Mouse (Mus musculus) brain, embryonic 14.5 days (tissue): Measurements from ENCODE around the gene Olfr338. TPM values are rescaled to one million over a fixed set of nuclear protein-coding genes. Genes with fewer than 3 reads are reported as not detected.
"Not testable (repeated sequence)": the region's sequence is repeated elsewhere in the genome, so short reads cannot be mapped to it uniquely, and the experiment has no call there.

ENCODE experiments used
- DNase-seq: peaks from one replicate; pipeline ENCODE4 v3.0.0-alpha.2; 2011; ENCODE audit warnings: low read depth
- CTCF ChIP-seq: fragments of 200-500 bp; IDR thresholded peaks from 2 replicates; pipeline ENCODE4 v1.5.1; 2012; ENCODE audit warnings: inconsistent platforms, mild to moderate bottlenecking, moderate library complexity, borderline replicate concordance; ENCODE audit not compliant: insufficient read depth, insufficient read length; ENCODE audit errors: extremely low read depth
- POLR2A ChIP-seq: fragments of 200-500 bp; IDR thresholded peaks from 2 replicates; pipeline ENCODE4 v1.6.1; 2012; ENCODE audit warnings: mild to moderate bottlenecking, inconsistent platforms, borderline replicate concordance; ENCODE audit not compliant: poor library complexity, insufficient read depth, insufficient read length, severe bottlenecking; ENCODE audit errors: extremely low read depth
- polyA plus RNA-seq: library from polyadenylated mRNA; depleted of rRNA; stranded (reverse); fragments of >200 nt; gene quantifications from 2 replicates; pipeline ENCODE4 v1.2.3, GENCODE M21; 2012; rRNA removed

The Olfr338 gene
- polyA plus RNA-seq = 0.01 TPM in 1 of 2 replicates, not detected in the other

- TF ChIP-seq POLR2A = no peak
- TF ChIP-seq CTCF = no peak
- no peak for DNase-seq
Measured at GRCm38 (mm10) chr2:36373219-36373618, at the start of gene Olfr338. TSS of gene Olfr338 (plus strand) at chr2:36373519.

DNA sequence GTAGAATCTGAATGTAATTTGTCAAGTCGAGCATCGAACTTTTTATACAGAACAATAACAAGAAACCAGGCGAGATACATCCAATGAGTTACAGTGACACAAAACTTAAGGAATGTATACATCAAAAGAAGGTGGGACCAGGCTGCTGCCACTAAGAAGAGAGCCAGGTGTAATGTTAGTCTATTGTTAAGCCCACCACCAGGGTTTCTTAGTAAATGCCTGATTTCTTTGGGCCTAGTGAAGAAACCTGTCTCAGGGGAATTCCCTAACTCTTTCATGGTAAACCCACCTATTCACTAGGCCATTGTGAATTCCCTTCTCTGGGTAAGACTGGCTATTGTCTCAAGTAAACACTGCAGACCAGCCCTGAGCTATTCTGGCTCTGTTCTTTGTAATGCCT, 41.9 kb downstream of the Olfr338 start:
- DNase-seq = not testable (repeated sequence)

DNA sequence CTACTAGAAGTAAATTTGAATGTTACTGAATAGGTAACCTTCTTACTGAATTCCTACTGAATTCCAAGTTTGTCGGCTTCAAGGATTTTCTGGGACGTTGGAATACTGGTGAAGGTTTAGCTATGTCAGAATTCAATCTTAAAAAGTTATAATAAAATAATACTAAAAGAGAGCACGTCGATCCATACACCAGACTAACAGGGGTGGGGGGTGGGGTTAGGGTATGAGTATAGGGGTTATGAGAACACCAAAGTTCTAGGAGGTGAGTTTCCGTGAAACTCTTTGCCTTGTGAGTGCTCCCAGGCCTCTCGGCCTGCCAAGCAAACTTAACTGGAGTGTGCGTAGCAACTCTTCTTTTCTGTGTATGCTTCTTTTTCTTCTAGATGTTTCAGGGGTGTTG, 42.3 kb downstream of the Olfr338 start:
- DNase-seq = not testable (repeated sequence)

DNA sequence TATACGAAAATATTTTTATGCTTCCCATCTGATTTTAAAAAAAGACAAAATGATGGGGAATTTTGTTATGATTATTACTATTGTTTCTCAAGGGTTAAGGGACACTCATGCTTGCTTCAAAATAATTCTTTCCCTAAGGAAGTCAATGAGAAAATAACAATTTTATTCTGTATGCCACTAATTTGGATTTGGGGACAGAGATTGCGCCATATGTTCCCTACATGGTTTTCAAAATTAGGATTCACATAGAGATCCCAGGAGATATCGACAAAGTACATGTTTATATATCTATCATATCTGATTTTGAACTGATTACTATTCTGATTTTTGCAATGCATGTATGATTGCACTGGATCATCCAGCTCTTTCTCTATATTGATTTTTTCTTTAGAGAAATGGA, 45.3 kb downstream of the Olfr338 start, which contains the start of gene Olfr339:
Gene Olfr339, plus strand, starts transcription at position 301 of the 400 bp plus-strand sequence.
- no peak for TF ChIP-seq POLR2A
- TF ChIP-seq CTCF = no peak

More for the DNA sequence above, 45.3 kb downstream of the Olfr338 start, which contains the start of gene Olfr339:
- DNase-seq = no peak

Other genes starting within 250 kb of the Olfr338 start
- gene Mrrf, start 237.1 kb upstream of the Olfr338 start, polyA plus RNA-seq = 23.7 and 33.5 TPM in 2 replicates
- 73.3 and 86.3 TPM in 2 replicates for gene Rbm18, start 236.7 kb upstream of the Olfr338 start, polyA plus RNA-seq
- 2.3 and 3.0 TPM in 2 replicates for gene Ptgs1, start 143.1 kb upstream of the Olfr338 start, polyA plus RNA-seq
- not detected in 2 replicates for gene Olfr339, start 45.4 kb downstream of the Olfr338 start, polyA plus RNA-seq
- not detected in 2 replicates for gene Olfr340, start 79.1 kb downstream of the Olfr338 start, polyA plus RNA-seq
- not detected in 2 replicates for gene Olfr341, start 108.9 kb downstream of the Olfr338 start, polyA plus RNA-seq
- gene Olfr342, start 151.5 kb downstream of the Olfr338 start, polyA plus RNA-seq = not detected in 2 replicates
- gene Olfr344, start 193.1 kb downstream of the Olfr338 start, polyA plus RNA-seq = not detected in 2 replicates